Mouse (Mus musculus) left cerebral cortex, postnatal 4 days (tissue): ENCODE results near the gene Celf2. TPM values are rescaled to one million over a fixed set of nuclear protein-coding genes. Genes with fewer than 3 reads are reported as not detected.

ENCODE experiments used
- DNase-seq: peaks from one replicate; pipeline ENCODE4 v3.0.0-alpha.2; 2022
- intact Hi-C: fragments of 180-260 bp; cut with DNase I; formaldehyde crosslinking; loops from one replicate; pipeline ENCODE4 v1.15.1; 2025
- total RNA-seq, 2 experiments: library from RNA; stranded (reverse); gene quantifications; 2 replicates each; pipeline ENCODE4 v1.2.3; 2021

The Celf2 gene
- total RNA-seq, 2 experiments from 2014 or later: 705 to 801 TPM

GRCm38 (mm10) chr2:7395473-7395872 is 113.9 kb downstream of the Celf2 start:
- DNase-seq: peak; percentile 13
- intact Hi-C loops: loop anchor here (5.0 kb wide), 1 partner anchor 513 kb away; no protein-coding TSS in a partner anchor

GRCm38 (mm10) chr2:7392500-7392899 is 116.9 kb downstream of the Celf2 start:
- DNase-seq: no peak
- intact Hi-C loops: no loop called here

- intact Hi-C loops: no loop called here
- DNase-seq: no peak
These were observed 120.1 kb downstream of the Celf2 start for GRCm38 (mm10) chr2:7389264-7389663.

DNA sequence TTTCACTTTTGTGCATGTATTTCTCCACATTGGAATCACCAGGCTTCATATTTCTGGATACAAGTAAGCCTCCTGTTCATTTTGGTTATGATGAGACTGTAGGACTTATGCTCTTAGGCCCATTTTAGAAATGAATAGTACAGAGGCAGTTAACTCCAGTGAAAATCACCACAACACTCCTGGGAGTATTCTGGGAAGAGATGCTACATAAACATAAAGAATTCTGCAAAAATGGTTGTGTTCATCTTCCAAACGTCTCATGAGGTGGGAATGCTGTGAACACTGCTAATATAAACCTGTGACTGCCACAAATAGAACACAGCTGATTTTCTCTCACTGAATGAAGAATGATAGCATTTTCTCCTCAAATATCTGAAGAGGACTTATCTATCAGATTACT is 130.6 kb downstream of the Celf2 start:
- no peak for DNase-seq
- intact Hi-C loops: no loop called here

GRCm38 (mm10) chr2:7377878-7378277 is 131.5 kb downstream of the Celf2 start:
- no peak for DNase-seq
- intact Hi-C loops: no loop called here

DNA sequence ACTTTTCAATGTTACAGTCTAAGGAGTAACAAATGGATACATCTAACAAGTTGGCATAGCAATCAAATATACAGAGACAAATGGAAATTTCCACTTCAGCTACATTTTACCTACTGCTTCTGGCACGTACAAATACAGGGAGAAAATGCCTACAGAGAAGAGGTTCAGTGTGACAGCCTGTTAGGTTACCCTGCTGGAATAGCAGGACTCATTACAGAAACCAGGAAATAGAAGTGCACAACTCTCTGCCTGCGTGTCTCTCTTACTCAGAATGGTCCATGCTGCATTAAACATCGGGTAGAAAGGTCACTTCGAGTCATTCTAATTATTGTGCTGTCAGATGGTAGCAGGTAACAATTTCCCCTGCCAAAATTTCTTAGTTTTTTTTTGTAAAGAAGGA is 141.6 kb downstream of the Celf2 start:
- intact Hi-C loops: no loop called here

GRCm38 (mm10) chr2:7359557-7359956 is 149.8 kb downstream of the Celf2 start:
- intact Hi-C loops: no loop called here
- DNase-seq: peak; percentile 60

More for the DNA sequence above, 141.6 kb downstream of the Celf2 start:
- no peak for DNase-seq

DNA sequence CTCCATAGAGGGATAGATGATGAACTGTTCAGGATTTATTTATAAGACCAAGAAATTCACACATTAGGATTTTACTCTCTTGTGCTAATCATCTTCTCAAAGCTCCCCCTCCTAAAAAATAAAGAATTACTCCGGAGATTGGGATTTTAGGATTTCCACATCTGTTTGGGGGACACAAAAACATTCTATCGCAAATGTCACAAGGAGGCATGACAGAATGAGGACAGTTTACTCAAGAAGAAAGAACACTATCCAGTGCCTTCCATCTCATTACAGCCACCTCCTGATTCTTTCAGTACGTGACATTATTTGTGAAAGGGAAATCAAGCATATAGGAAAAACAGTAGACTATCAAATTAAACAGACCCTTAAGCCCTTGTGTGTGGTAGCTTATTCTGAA is 150.5 kb downstream of the Celf2 start:
- no peak for DNase-seq
- intact Hi-C loops: no loop called here

DNA sequence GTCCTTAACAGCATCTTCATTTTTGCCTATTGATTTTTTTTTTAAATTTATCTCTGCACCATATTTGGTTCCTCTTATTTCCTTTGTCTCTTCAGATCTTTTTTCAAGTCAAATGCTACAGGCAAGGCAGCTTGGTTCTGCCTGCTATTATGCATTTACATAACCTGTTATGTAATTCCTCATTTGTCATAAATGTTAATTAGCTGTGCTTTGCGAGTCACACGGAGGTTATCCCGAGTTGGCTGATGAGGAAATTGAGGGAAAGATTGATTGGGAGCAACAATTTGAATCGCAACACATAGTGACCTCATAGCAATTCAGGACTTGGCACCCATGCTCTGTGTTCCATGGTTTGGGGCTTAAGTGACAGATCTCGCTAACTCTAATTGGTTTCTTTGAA is 158.1 kb downstream of the Celf2 start:
- intact Hi-C loops: no loop called here
- DNase-seq: no peak

GRCm38 (mm10) chr2:7346703-7347461 is 162.5 kb downstream of the Celf2 start:
- peak; percentile 53 for DNase-seq
- intact Hi-C loops: no loop called here

DNA sequence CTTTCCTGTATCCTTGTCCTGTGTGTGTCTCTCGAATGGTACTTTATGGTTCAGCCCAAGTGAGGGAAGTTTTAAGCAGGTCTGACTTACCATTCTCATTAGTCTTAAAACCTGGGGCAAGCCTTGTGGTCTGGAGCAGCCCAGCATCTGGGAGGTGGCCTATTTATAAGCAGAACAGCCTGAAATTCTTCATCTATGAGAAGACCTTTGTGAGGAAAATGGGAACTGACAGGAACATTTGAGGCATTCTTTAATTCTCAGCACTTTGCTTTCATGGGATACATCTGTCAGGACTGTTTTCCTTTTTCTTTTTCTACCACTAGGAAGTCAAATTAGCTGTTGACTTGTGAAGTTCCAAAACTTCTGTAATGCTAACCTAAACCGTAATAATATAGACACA is 164.4 kb downstream of the Celf2 start:
- intact Hi-C loops: no loop called here
- DNase-seq: no peak

DNA sequence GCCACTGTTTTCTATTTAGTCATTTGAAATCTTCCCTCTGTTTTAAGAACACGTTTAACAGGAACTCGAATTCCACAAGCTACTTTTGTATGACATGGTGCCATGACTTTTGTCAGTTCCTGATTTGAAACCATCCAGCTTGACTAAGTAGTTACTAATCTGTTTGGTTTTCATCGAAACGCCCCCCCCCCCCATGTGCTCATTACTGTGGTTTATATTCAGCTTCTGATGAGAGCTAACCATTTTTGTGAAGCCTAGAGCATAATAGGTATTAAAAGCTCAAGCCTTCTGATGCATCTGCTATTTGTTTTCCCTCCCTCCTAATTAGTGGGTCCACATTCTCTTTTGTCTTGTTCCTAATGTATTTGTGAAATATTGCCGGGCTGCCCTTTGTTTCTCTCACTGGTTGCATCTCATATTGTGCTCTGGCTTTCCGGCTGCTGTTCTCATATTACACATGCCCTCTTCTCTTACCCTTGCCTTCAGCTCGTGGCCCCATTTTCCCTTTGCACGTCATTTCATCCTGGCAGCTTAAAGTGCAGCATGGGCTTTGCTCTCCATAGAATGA is 166.4 kb downstream of the Celf2 start:
- DNase-seq: no peak
- intact Hi-C loops: no loop called here

- intact Hi-C loops: no loop called here
- no peak for DNase-seq
These were observed 174.5 kb downstream of the Celf2 start for GRCm38 (mm10) chr2:7334846-7335245.

DNA sequence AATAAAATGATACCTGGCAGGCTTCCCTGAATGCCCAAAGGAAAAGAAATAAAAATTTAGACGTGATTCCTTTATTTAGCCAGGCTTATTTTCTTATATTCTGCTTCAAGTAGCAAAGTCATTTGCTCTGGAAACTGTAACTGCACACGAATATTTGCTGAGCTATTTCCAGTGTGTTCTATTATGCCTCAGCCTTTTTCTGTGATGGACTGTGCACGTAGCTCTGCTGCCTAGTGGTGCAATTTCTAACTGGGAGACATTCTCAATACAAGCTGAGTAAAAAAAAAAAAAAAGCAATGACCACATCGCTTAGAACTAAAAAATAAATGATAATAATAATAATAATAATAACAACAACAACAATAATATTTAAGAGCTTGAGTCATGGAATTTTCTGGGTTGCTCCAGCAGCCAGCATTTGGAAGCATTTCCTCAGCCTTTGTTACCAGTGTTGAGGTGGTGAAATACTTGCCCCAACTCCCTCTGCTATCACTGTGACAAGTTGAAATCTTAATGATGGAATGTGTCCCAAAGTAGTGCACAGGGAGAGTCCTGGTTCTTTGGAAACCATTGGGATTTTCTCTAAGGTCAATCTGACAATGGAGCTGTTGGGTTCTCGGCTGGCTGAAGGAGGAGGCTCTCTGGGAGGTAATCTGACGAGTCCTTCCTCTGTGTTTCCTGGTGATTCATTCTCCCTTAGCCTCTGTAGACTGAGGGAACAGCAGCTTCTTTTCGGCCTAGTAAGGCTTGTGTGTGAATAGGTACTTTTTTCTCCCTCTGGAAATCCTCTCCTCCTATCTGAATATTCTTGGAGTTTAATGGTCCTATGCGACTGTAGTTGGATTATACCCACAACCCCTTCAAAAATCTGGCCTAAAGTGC is 181.1 kb downstream of the Celf2 start:
- no peak for DNase-seq
- intact Hi-C loops: no loop called here

DNA sequence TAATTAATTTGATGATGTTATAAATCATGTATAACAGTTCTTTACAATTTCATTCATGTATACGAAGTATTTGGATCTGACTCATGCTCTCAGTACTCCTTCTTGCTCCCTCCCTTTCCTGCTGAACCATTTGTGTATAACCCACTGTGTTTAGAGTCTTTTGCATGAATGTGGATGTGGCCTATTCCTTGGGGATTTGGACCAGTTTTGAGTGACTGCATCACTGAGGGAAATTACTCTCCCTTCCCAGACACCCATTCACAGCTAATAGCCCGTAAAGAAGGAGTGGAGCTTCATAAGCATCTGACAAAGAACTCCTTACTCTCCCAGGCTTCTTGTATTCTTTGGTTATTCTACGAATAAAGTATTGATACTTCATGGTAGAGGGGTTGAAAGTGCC is 189.6 kb downstream of the Celf2 start:
- no peak for DNase-seq
- intact Hi-C loops: no loop called here

DNA sequence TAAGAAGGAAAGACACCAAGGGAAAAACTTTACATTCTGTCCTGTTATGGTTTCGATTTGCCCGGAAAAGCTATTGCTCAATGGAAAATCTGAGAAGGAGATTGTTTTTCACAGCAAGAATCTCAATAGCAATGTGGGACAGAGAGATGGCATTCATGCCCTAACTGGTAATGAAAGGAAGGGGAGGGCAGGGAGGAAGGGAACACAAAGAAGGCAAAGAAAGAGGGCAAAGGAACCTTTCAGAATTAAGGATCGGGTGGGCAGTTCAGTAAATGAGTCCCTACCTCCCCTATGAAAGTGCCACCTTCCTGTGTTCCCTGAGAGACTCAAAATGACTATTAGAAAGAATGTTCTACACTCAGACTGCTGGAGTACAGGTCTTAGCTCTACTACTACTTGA is 197.6 kb downstream of the Celf2 start:
- DNase-seq: no peak
- intact Hi-C loops: no loop called here

- no peak for DNase-seq
- intact Hi-C loops: no loop called here
These were observed 198.6 kb downstream of the Celf2 start for GRCm38 (mm10) chr2:7310840-7311182.

- intact Hi-C loops: no loop called here
- peak; percentile 10 for DNase-seq
These were observed 199.1 kb downstream of the Celf2 start for GRCm38 (mm10) chr2:7310129-7310839.

DNA sequence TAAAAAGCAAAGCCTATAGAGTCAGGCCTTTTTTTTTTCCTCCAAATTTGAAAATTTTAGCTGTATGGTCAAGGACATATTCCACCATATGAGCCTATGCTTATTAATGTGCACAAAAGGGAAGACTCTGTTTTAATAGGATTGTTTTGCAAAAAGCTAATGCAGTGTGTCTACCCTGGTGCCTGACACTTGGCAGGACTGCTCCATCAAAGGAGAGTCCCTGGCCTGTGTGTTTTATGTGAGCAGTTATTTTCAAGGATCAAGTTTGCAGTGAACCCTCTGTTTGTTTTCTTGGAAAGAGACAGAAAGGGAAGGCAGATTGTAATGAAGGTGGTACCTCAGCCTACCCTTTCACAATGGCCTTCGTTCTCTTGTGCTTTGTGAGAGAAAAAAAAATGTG is 200.0 kb downstream of the Celf2 start:
- intact Hi-C loops: no loop called here
- DNase-seq: no peak

GRCm38 (mm10) chr2:7308731-7309130 is 200.6 kb downstream of the Celf2 start:
- DNase-seq: no peak
- intact Hi-C loops: no loop called here

- no peak for DNase-seq
- intact Hi-C loops: no loop called here
These were observed 221.9 kb downstream of the Celf2 start for GRCm38 (mm10) chr2:7287434-7287833.
